Mouse (Mus musculus): Measurements from ENCODE around the gene Gnb2.

The Gnb2 gene

DNA sequence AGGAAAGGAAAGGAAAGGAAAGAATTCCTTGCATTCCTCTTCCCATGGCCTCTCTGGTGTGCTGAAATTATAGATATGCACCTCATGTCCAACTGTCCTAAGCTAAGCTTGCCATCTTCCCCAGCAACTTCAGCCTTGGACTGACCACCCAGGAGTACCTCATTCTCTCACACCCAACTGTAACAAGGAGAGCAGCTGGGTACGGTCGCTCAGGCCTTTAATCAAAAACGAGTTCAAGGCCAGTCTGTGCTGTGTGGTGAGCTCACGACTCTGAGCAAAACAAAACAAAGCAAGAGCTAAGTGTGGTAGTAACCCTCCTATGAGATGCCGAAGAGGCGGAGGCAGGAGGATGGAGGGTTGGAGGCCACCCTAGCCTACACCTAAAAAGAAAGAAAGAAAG, 7.7 kb upstream of the Gnb2 start:
- DNase-seq (ENCODE audit: extremely low spot score, low read depth, low spot score), result no peak

DNA sequence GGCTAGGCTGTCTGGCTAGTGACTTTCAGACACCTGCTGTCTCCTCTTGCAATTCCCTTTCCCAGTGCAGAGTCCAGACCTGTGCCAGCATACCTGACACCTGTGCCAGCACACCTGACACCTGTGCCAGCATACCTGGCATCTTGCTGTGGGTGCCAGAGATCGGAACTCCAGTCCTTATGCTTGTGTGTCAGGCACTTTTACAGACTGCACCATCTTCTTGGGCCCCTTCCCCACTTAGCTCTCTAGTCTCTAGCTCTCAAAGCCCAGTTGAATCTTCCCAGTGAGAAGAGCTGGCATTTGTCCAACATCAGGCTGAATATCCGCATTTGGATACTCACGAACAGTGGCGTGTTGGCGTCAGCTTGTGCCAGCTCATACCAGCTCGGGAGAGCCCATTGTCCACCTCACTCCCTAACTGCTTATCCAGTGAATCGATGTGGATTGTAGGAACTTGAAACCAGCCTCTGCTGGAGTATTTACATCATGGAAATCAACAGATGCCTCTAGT, 6.0 kb upstream of the Gnb2 start:
- DNase-seq (ENCODE audit: extremely low spot score, low read depth, low spot score), result no peak

DNA sequence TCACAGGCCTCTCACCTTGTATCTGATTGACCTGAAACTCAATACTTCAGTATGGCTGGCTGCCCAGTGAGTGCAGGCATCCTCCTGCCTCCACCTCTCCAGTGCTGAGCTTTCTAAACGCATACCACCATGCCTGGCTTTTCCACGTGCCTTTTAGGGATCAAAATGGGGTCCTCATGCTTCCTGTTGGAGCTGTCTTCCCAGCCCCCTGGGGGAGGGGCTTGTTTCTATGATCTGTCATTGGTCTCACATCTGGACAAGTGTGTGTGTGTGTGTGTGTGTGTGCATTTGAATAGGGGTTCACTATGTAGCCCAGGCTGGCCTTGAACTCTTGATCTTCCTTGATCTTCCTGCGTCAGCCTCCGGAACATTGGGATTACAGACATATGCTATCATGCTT, 4.2 kb upstream of the Gnb2 start:
- no peak for DNase-seq (ENCODE audit: extremely low spot score, low read depth, low spot score)

- no peak for DNase-seq (ENCODE audit: extremely low spot score, low read depth, low spot score)
These were observed 2.0 kb upstream of the Gnb2 start for GRCm38 (mm10) chr5:137535318-137535717.

DNA sequence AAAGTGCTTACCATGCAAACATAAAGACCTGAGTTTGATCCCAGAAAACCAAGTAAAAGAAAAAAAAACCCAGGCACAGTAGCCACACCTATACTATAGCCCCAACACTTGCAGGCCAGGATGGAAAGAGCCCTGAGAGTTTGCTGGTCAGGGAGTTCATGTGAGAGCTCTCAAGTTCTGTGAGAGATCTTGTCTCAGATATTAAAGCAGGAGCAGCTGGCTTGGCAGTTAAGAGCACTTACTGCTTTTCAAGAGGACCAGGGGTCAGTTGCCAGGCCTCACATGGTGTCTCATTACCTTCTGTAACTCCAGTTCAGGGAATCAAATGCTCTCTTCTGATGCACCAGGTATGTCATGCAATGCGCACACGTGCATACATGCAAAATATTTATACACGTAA, 1.5 kb upstream of the Gnb2 start:
- no peak for DNase-seq (ENCODE audit: extremely low spot score, low read depth, low spot score)

GRCm38 (mm10) chr5:137532808-137533116, 548 bp downstream of the Gnb2 start:
- DNase-seq (ENCODE audit: extremely low spot score, low read depth, low spot score), result no peak

DNA sequence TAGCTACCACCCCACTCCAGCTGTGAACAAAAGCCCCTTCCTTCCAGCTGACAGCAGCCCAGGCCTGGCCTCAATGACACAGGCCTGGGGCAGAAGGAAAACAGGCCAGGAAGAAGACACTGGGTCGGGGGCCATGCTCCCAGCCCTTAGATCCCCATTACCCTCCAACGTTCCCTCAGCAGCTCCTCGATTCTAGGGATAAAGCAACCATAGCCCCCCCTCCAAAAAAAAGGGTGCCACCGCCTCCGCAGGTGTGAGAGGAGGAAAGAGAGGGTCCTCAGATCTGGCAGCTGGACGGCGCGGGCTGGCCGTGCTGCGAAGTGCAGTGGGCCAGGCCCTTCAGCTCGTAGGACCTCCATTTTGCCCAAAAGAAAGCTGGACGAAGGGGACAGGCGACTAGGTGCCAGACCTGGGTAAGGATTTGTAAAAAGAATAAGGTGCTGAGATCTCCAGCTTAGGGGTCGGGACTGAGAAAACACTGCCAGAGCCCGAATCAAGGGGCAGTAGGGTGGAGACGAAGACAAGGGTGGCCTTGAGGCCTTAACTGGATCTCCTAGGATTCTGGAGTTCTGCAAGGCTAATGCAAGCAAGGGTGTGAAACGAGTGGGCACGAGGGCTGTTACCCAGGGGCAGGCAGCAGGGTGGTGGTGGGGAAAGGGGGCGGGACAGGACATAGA, 1.0 kb downstream of the Gnb2 start:
- DNase-seq (ENCODE audit: extremely low spot score, low read depth, low spot score), result no peak

- DNase-seq (ENCODE audit: extremely low spot score, low read depth, low spot score), result no peak
These were observed 1.7 kb downstream of the Gnb2 start for GRCm38 (mm10) chr5:137531414-137532130.

- DNase-seq (ENCODE audit: extremely low spot score, low read depth, low spot score), result no peak
These were observed 2.5 kb downstream of the Gnb2 start for GRCm38 (mm10) chr5:137530588-137531413.

GRCm38 (mm10) chr5:137530075-137530474, 3.2 kb downstream of the Gnb2 start:
- DNase-seq (ENCODE audit: extremely low spot score, low read depth, low spot score), result no peak

- DNase-seq (ENCODE audit: extremely low spot score, low read depth, low spot score), result no peak
These were observed 3.9 kb downstream of the Gnb2 start for GRCm38 (mm10) chr5:137529221-137529995.

GRCm38 (mm10) chr5:137528247-137528968, 4.9 kb downstream of the Gnb2 start:
- no peak for DNase-seq (ENCODE audit: extremely low spot score, low read depth, low spot score)

DNA sequence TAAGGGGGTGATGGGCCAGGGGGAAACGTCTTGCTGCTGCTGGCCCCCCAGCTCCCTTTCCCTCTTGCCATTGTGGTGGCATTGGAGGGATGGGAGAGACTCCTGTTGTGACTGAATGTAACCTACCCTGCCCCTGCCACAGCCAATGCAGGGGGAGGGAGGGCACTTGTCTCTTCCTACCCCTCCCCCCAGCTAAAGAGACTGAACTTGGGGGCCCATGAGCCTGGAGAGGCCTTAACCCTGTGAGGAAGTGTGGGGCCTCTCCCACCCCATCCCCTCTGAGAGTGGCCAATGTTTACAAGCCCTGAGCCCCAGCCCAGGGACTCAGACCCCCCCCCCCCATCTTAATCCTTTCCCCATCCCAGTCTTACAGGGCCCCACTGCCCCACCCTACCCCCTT, 5.9 kb downstream of the Gnb2 start:
- DNase-seq (ENCODE audit: extremely low spot score, low read depth, low spot score), result no peak

GRCm38 (mm10) chr5:137526192-137526936, 6.9 kb downstream of the Gnb2 start:
- DNase-seq (ENCODE audit: extremely low spot score, low read depth, low spot score), result no peak

- no peak for DNase-seq (ENCODE audit: extremely low spot score, low read depth, low spot score)
These were observed 7.8 kb downstream of the Gnb2 start for GRCm38 (mm10) chr5:137525511-137525910.

- DNase-seq (ENCODE audit: extremely low spot score, low read depth, low spot score), result no peak
These were observed 8.6 kb downstream of the Gnb2 start for GRCm38 (mm10) chr5:137524671-137525070.

DNA sequence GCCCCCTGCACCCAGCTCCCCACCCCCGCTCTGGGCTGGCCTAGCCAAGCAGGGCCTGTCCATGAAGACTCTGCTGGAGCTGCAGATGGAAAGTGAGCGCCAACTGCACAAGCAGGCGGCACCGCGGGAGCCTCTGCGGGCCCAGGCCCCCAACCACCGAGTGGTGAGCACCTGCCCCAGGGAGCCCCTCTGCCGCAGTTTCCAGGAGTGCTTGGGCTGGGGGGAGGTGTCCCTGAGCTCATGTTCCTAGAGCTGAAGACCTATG, 9.1 kb downstream of the Gnb2 start:
- no peak for DNase-seq (ENCODE audit: extremely low spot score, low read depth, low spot score)

DNA sequence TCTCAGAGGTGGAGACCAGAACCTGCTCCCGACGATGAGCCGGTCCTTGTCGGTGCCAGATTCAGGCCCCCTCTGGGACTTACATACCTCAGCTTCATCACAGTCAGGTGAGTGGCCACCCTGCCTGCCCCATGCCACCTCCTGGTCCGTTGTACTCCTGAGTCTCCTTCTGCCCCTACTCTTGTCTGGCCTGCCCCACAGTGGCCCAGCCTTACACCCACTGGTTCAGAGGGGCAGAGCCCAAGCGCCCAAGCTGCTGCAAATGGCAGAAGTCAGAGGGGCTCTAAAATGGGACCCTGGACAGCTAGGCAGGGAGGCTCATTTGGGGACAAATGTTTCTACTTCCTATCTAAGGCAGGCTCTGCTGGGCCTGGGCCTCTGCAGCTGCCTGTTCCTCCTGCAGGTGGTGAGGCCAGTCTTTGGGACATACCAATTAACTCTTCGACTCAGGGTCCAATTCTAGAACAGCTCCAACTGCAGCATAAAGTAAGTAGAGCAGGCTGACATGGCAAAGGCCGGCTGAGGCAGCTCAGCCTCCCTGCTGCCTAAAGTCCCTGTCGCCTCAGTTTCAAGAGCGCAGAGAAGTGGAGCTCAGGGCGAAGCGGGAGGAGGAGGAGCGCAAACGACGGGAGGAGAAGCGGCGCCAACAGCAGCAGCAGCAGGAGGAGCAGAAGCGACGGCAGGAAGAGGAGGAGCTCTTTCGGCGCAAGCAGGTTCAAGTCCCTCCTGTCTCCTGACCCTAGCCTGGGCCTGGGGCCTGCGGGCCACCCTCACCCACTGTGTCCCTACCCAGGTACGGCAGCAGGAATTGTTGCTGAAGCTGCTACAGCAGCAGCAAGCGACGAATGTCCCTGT, 9.7 kb downstream of the Gnb2 start:
- DNase-seq (ENCODE audit: extremely low spot score, low read depth, low spot score), result no peak

- DNase-seq (ENCODE audit: extremely low spot score, low read depth, low spot score), result no peak
These were observed 10.6 kb downstream of the Gnb2 start for GRCm38 (mm10) chr5:137522711-137523110.
